ENCODE assay signal across 11 mouse cellular contexts in genomic region chr11:118503418-118504179, GRCm38 (mm10). TPM values are rescaled to one million over a fixed set of nuclear protein-coding genes. Genes with fewer than 3 reads are reported as not detected.
DNase-seq lines count a peak whose midpoint lies in the region; ATAC-seq lines count a peak whose summit lies in the region.
"Had no signal": no experiment of that assay in that cellular context is flagged by ENCODE, and none has a peak within 500 bp of the region (broad histone marks: within the 10 kb centered on the region; RNA-seq: fewer than 3 reads in every experiment).

No protein-coding gene starts in this region.

- H3K4me2 ChIP-seq in forebrain, embryonic 13.5 days = peak overlapping the region; percentile 10; the same call in 1 of the 2 replicates
- no peak overlapping the region for H3K4me2 ChIP-seq in forebrain, embryonic 15.5 days (replicated peaks)
- peak overlapping the region; percentile 27; the same call in 1 of the 2 replicates for H3K4me2 ChIP-seq in kidney, embryonic 15.5 days
- H3K4me2 ChIP-seq in stomach, embryonic 16.5 days (ENCODE audit: low read depth, low read length) = no peak overlapping the region

- H3K36me3 ChIP-seq in forebrain, embryonic 13.5 days (ENCODE audit: poor library complexity, severe bottlenecking) = no peaks in the 10 kb centered on the region
- no peaks in the 10 kb centered on the region for H3K36me3 ChIP-seq in forebrain, embryonic 15.5 days
- H3K36me3 ChIP-seq in kidney, embryonic 15.5 days = no peaks in the 10 kb centered on the region
- no peaks in the 10 kb centered on the region for H3K36me3 ChIP-seq in stomach, embryonic 16.5 days (ENCODE audit: control insufficient read depth, insufficient read depth, low read length)

- no peak for DNase-seq in kidney, postnatal 10 days
- peak; percentile 16 for DNase-seq in thymus, postnatal 25 days
- no peak for DNase-seq in thymus, postnatal 0 days (ENCODE audit: low spot score)
- DNase-seq in kidney, adult 18-20 months = no peak
- DNase-seq: heart, postnatal 14 days; liver, postnatal 0 days; right cerebral cortex, postnatal 25 days had no signal

- no peak for ATAC-seq in forebrain, embryonic 13.5 days
- no peak for ATAC-seq in forebrain, embryonic 15.5 days (replicated peaks)
- ATAC-seq in kidney, embryonic 15.5 days (replicated peaks; ENCODE audit: low FRiP score) = no peak
- ATAC-seq in stomach, embryonic 16.5 days (ENCODE audit: insufficient read depth, low FRiP score) = no peak
- ATAC-seq: liver, postnatal 0 days had no signal

- WGBS in forebrain, embryonic 13.5 days = 33% methylated on average over 34 of the region's 34 CpGs
- WGBS in forebrain, embryonic 15.5 days = 28% methylated on average over 34 of the region's 34 CpGs
- WGBS in kidney, embryonic 15.5 days = 25% methylated on average over 34 of the region's 34 CpGs
- WGBS in stomach, embryonic 16.5 days = 17% methylated on average over 34 of the region's 34 CpGs

- H3K4me1 ChIP-seq in forebrain, embryonic 13.5 days = peaks cover 17% of the 10 kb centered on the region
- H3K4me1 ChIP-seq in forebrain, embryonic 15.5 days = 0 out of 2 replicates have a peak, but pooled peaks cover 2% of the 10 kb centered on the region
- peaks cover 14% of the 10 kb centered on the region for H3K4me1 ChIP-seq in kidney, embryonic 15.5 days
- H3K4me1 ChIP-seq in stomach, embryonic 16.5 days (ENCODE audit: control insufficient read depth, insufficient read depth, low read length) = no peaks in the 10 kb centered on the region

- H3K9ac ChIP-seq in forebrain, embryonic 13.5 days = no peak overlapping the region
- no peak overlapping the region for H3K9ac ChIP-seq in forebrain, embryonic 15.5 days (replicated peaks)
- no peak overlapping the region for H3K9ac ChIP-seq in kidney, embryonic 15.5 days
- H3K9ac ChIP-seq in stomach, embryonic 16.5 days (ENCODE audit: low read length) = 0 out of 2 replicates have a peak overlapping the region, but pooled peaks have one; percentile 16
- H3K9ac ChIP-seq: liver, postnatal 0 days had no signal

- H3K27me3 ChIP-seq in forebrain, embryonic 13.5 days = peaks cover 36% of the 10 kb centered on the region
- H3K27me3 ChIP-seq in forebrain, embryonic 15.5 days = 0 out of 2 replicates have a peak, but pooled peaks cover 3% of the 10 kb centered on the region
- H3K27me3 ChIP-seq in kidney, embryonic 15.5 days = peaks cover 54% of the 10 kb centered on the region
- H3K27me3 ChIP-seq in stomach, embryonic 16.5 days (ENCODE audit: control insufficient read depth, insufficient read depth, low read length) = peaks cover 25% of the 10 kb centered on the region

- H3K27ac ChIP-seq in forebrain, embryonic 13.5 days = no peak overlapping the region
- no peak overlapping the region for H3K27ac ChIP-seq in forebrain, embryonic 15.5 days (replicated peaks)
- no peak overlapping the region for H3K27ac ChIP-seq in kidney, embryonic 15.5 days
- H3K27ac ChIP-seq in stomach, embryonic 16.5 days (ENCODE audit: low read length) = no peak overlapping the region

- H3K4me3 ChIP-seq in forebrain, embryonic 13.5 days = no peak overlapping the region
- no peak overlapping the region for H3K4me3 ChIP-seq in forebrain, embryonic 15.5 days
- no peak overlapping the region for H3K4me3 ChIP-seq in kidney, embryonic 15.5 days (replicated peaks)
- no peak overlapping the region for H3K4me3 ChIP-seq in stomach, embryonic 16.5 days (replicated peaks; ENCODE audit: low read length)

- no peaks in the 10 kb centered on the region for H3K9me3 ChIP-seq in forebrain, embryonic 13.5 days (replicated peaks)
- H3K9me3 ChIP-seq in forebrain, embryonic 15.5 days = no peaks in the 10 kb centered on the region
- H3K9me3 ChIP-seq in kidney, embryonic 15.5 days (replicated peaks) = no peaks in the 10 kb centered on the region
- H3K9me3 ChIP-seq in stomach, embryonic 16.5 days (replicated peaks; ENCODE audit: control insufficient read depth, low read length) = no peaks in the 10 kb centered on the region

RNA-seq across cellular contexts. Expression of gene Engase, which starts 27.0 kb away (rescaled TPM):
- polyA plus RNA-seq in forebrain, embryonic 13.5 days (2015; fragmentation: Nextera tagmentation; extraction: Ambion mirVana) = 4.5 and 5.6 TPM in 2 replicates
- 5.3 and 6.8 TPM in 2 replicates for polyA plus RNA-seq in forebrain, embryonic 15.5 days (2015; fragmentation: Nextera tagmentation; extraction: Ambion mirVana)
- 5.4 and 8.7 TPM in 2 replicates for polyA plus RNA-seq in kidney, embryonic 15.5 days (2015; fragmentation: Nextera tagmentation; extraction: Ambion mirVana)
- 16.0 and 17.1 TPM in 2 replicates for polyA plus RNA-seq in thymus, postnatal 0 days (2015; fragmentation: Nextera tagmentation; extraction: Ambion mirVana)
- 10.0 and 11.3 TPM in 2 replicates for polyA plus RNA-seq in stomach, embryonic 16.5 days (2015; fragmentation: Nextera tagmentation; extraction: Ambion mirVana)

Comparison
In these comparisons a context has a peak if more than half of its experiments do, and no peak if none do; other contexts are left out.
1. H3K4me2 ChIP-seq: peak in forebrain, embryonic 13.5 days (single experiment) and kidney, embryonic 15.5 days (single experiment); none in forebrain, embryonic 15.5 days (single experiment) and stomach, embryonic 16.5 days (single experiment).